Mouse (Mus musculus) lung, adult 2 months (tissue): ENCODE measurements around the gene Tk1.

Source experiments
- CTCF ChIP-seq: fragments of 200-500 bp; IDR thresholded peaks from 2 replicates; pipeline ENCODE4 v1.5.1; 2011; ENCODE audit warnings: mild to moderate bottlenecking, low read length, control low read depth; ENCODE audit not compliant: insufficient read depth
- POLR2A ChIP-seq: fragments of 200-500 bp; IDR thresholded peaks from 2 replicates; pipeline ENCODE4 v1.6.1; 2011; ENCODE audit warnings: low read depth, mild to moderate bottlenecking, control low read depth, low read length, borderline replicate concordance; ENCODE audit errors: extremely low read depth

DNA sequence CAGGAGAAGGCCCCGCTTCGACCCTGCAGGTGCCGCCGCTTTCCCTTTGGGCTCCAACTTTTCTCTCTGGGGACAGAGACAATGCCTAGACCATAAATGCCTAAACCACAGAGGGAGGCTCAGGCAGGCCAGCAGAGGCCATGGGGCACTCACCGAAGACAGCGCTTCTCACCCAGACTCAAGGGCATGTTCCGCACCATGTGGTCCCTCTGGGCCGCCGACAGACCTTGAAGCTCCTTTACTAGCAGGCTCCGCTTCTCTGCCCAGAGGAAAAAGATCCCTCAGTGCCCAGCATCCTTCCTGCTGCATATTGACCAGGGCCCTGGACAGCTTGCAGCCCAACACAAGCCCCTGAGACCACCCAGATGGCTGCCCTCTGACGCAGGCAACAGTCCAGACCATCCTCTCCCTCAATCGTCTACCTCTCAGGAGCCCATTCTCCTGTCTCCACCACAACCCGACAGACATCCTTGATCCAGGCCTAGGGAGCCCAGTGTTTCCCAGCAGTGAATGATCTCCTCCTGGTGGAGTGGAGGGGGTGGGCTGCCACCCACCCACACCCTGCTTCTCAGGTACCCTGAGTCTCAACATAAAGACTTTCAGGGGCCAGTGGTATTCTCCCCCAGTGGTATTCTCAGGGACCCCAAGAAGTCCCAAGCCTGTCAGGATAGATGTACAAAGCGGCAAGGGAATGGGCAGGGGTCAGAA is 49.7 kb downstream of the Tk1 start:
- TF ChIP-seq POLR2A (no peak), CTCF (no peak)
